Mouse (Mus musculus) lung, embryonic 14.5 days (tissue): Measurements from ENCODE around the gene Rpl18. TPM values are rescaled to one million over a fixed set of nuclear protein-coding genes. Genes with fewer than 3 reads are reported as not detected.

Experiments
- ATAC-seq: fragments of 200-750 bp; cut with Nextera tagmentation; 2 replicates; pipeline ENCODE4 v1.8.0; 2017; ENCODE audit warnings: mild to moderate bottlenecking, moderate TSS enrichment, moderate library complexity; ENCODE audit not compliant: insufficient read depth
- DNase-seq: peaks from one replicate; pipeline ENCODE4 v3.0.0-alpha.2; 2015
- H3K27ac ChIP-seq: fragments of 300-500 bp; sonication (generic); 2 replicates; pipeline ENCODE4 v1.5.1; 2014; ENCODE audit warnings: low read depth, mild to moderate bottlenecking, moderate library complexity
- H3K27me3 ChIP-seq: fragments of 300-500 bp; sonication (generic); 2 replicates; pipeline ENCODE4 v1.6.1; 2014; ENCODE audit warnings: low read length, control low read depth; ENCODE audit not compliant: insufficient read depth
- H3K36me3 ChIP-seq: fragments of 300-500 bp; sonication (generic); 2 replicates; pipeline ENCODE4 v1.6.1; 2014; ENCODE audit warnings: control low read depth; ENCODE audit not compliant: insufficient read depth
- H3K4me1 ChIP-seq: fragments of 300-500 bp; sonication (generic); 2 replicates; pipeline ENCODE4 v1.6.1; 2014; ENCODE audit warnings: antibody characterized with exemption, control low read depth; ENCODE audit not compliant: insufficient read depth
- H3K4me2 ChIP-seq: fragments of 300-500 bp; sonication (generic); 2 replicates; pipeline ENCODE4 v1.6.1; 2014; ENCODE audit warnings: mild to moderate bottlenecking
- H3K4me3 ChIP-seq: fragments of 300-500 bp; sonication (generic); 2 replicates; pipeline ENCODE4 v1.5.1; 2014; ENCODE audit warnings: low read depth, low read length
- H3K9ac ChIP-seq: fragments of 300-500 bp; sonication (generic); 2 replicates; pipeline ENCODE4 v1.6.1; 2014
- H3K9me3 ChIP-seq: fragments of 300-500 bp; sonication (generic); 2 replicates; pipeline ENCODE4 v1.6.1; 2016; ENCODE audit warnings: low read depth, low read length, control low read depth
- CTCF ChIP-seq: IDR thresholded peaks from 2 replicates; pipeline ENCODE4 v1.5.1; 2016; ENCODE audit warnings: antibody characterized with exemption, low read depth
- WGBS: fragments of 180-500 bp; shearing (Covaris S2); extraction: QIAGEN DNeasy Blood & Tissue Kit; methylation state at CpG from one replicate; pipeline ENCODE4 v1.1.7; 2014; 5-methylcytosine and 5-hydroxymethylcytosine counted together
- polyA plus RNA-seq: library from polyadenylated mRNA; unstranded; fragments of >200 nt; fragmentation: Nextera tagmentation; extraction: Ambion mirVana; gene quantifications from 2 replicates; pipeline ENCODE4 v1.2.1, GENCODE M21; 2014

Rpl18 gene
- polyA plus RNA-seq, 1 experiment from 2014 or later, result 1,303 TPM

DNA sequence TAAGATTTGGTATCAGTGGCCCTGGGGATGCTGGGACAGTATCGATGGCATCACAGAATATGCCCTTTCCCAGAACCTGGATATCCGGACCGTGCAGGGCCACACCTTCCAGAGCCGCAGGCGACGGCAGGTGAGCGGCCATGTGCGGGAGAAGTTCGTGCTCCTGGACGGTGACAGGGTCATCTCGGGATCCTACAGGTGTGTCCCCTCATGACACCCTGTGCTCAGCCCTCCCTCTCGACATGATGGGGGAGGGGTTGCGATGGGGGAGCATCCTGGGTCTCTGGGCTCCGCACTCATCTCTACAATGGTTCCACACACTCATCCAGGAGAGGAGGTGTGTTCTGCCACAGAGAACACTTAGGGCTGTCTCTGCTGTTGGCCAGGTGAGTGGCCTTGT lies 8.5 kb downstream of the Rpl18 start:
- H3K4me1 ChIP-seq, result 0 out of 2 replicates have a peak, but pooled peaks cover 5% of the 10 kb centered on the region
- peaks cover 93% of the 10 kb centered on the region for H3K36me3 ChIP-seq
- H3K9me3 ChIP-seq, result no peaks in the 10 kb centered on the region
- no peaks in the 10 kb centered on the region for H3K27me3 ChIP-seq
- no peak for TF ChIP-seq CTCF
- H3K4me2 ChIP-seq, result no peak overlapping the region
- ATAC-seq (no peak), DNase-seq (no peak)
- H3K9ac ChIP-seq, result no peak overlapping the region
- H3K4me3 ChIP-seq, result no peak overlapping the region
- WGBS, result 91% methylated on average over 14 of the region's 14 CpGs
- no peak overlapping the region for H3K27ac ChIP-seq

DNA sequence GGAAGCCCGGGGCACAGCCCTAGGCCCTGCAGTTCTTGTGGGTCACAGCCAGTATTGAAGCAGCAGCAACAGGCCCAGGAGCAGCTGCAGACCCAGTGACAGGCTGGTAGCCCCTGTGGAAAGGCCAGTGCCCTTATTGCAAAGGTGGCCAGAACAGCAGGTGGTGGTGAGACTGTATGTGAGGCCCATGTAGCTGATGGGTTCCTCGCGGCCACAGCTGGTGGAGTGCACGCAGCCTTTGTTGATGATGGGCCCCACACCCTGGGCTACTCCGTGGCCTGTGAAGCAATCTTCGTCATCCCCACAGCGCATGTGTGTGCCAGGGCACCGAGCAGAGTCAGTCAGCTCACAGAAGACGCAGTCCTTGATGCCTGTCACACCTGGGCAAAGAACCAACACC lies 9.9 kb downstream of the Rpl18 start:
- H3K9ac ChIP-seq, result no peak overlapping the region
- H3K4me3 ChIP-seq, result no peak overlapping the region
- DNase-seq (no peak), ATAC-seq (no peak)
- H3K27ac ChIP-seq, result no peak overlapping the region
- no peaks in the 10 kb centered on the region for H3K27me3 ChIP-seq
- H3K4me2 ChIP-seq, result no peak overlapping the region
- 88% methylated on average over 9 of the region's 9 CpGs for WGBS
- no peaks in the 10 kb centered on the region for H3K9me3 ChIP-seq
- no peaks in the 10 kb centered on the region for H3K4me1 ChIP-seq
- TF ChIP-seq CTCF, result no peak
- H3K36me3 ChIP-seq, result peaks cover 82% of the 10 kb centered on the region

DNA sequence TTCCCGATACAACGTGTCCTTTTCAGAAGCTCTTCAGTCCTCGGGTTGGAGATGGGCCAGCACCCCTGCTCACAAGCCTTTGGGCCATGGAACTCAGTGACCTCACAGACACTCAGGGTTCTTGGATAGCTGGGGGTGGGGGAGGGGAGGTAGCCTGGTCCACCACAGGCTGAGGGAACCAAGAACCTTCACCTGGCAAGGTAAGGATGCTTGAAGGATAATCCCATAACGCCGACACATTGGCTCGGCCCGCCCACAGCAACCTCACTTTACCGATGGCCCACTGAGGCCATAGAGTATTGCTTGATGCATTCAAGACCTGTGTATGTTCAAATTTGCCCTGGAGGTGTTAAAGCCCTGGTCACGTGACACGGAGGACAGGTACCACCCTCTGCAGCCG lies 10.5 kb downstream of the Rpl18 start, which contains the start of gene Spaca4:
Gene Spaca4 (minus strand): TSS at position 101 of the 400 bp plus-strand sequence.
- peaks cover 76% of the 10 kb centered on the region for H3K36me3 ChIP-seq
- no peak for TF ChIP-seq CTCF
- WGBS, result 87% methylated on average over 11 of the region's 11 CpGs

DNA sequence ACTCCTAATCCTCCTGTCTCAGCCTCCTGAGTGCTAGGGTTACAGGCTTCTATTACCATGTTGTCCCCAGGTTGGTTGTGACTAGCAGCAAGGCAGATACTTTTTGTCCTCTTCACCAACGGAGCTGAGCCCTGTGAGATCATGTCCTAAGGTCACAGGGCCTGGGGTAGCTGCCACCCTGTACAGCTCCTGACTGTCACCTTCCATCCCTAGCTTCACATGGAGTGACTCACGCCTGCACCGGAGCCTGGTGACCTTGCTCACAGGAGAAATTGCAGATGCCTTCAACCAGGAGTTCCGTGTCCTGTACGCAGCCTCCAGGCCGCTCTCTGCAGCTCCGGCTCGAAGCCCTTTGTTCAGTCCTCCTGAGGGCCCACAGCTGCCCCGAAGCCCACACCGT lies 11.2 kb downstream of the Rpl18 start:
- ATAC-seq (no peak), DNase-seq (no peak)
- Histone ChIP-seq H3K27me3 (no peaks in the 10 kb centered on the region), H3K4me2 (no peak overlapping the region), H3K36me3 (peaks cover 69% of the 10 kb centered on the region), H3K27ac (no peak overlapping the region), H3K4me3 (no peak overlapping the region), H3K9me3 (no peaks in the 10 kb centered on the region), H3K9ac (no peak overlapping the region), H3K4me1 (no peaks in the 10 kb centered on the region)
- WGBS, result 84% methylated on average over 10 of the region's 10 CpGs
- TF ChIP-seq CTCF, result no peak

More for the DNA sequence above, 10.5 kb downstream of the Rpl18 start, which contains the start of gene Spaca4:
- Histone ChIP-seq H3K4me1 (no peaks in the 10 kb centered on the region), H3K4me2 (no peak within 1 kb of the TSS), H3K4me3 (no peak within 1 kb of the TSS), H3K9ac (no peak within 1 kb of the TSS), H3K27me3 (no peaks in the 10 kb centered on the region), H3K27ac (no peak within 1 kb of the TSS), H3K9me3 (no peaks in the 10 kb centered on the region)
- DNase-seq (no peak), ATAC-seq (no peak)

DNA sequence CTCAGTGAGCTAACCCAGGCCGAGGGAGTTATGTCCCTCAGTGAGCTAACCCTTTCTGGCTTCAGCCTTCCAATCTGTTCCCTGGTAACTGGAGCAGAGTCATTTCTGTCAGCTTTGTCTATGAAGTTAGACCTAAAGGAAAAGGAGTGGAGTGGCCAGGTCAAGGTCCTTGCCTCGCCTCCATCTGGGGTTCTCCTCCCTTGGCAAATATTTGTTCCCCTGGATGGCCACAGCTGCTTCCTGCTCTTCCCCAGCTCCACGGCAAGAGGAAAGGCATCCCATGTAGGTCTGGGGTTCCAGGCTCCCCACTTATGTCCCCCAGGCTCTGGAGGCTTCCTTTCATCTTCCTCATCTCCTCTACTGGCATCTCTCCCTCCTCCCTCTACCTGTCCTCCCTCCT lies 12.4 kb downstream of the Rpl18 start:
- H3K4me2 ChIP-seq, result no peak overlapping the region
- no peak for DNase-seq
- no peak overlapping the region for H3K9ac ChIP-seq
- H3K4me1 ChIP-seq, result no peaks in the 10 kb centered on the region
- no peaks in the 10 kb centered on the region for H3K27me3 ChIP-seq
- no peak for ATAC-seq
- no peak overlapping the region for H3K4me3 ChIP-seq
- WGBS, result 56% methylated on average over 3 of the region's 3 CpGs
- no peak for TF ChIP-seq CTCF
- peaks cover 57% of the 10 kb centered on the region for H3K36me3 ChIP-seq
- H3K27ac ChIP-seq, result no peak overlapping the region
- H3K9me3 ChIP-seq, result no peaks in the 10 kb centered on the region

DNA sequence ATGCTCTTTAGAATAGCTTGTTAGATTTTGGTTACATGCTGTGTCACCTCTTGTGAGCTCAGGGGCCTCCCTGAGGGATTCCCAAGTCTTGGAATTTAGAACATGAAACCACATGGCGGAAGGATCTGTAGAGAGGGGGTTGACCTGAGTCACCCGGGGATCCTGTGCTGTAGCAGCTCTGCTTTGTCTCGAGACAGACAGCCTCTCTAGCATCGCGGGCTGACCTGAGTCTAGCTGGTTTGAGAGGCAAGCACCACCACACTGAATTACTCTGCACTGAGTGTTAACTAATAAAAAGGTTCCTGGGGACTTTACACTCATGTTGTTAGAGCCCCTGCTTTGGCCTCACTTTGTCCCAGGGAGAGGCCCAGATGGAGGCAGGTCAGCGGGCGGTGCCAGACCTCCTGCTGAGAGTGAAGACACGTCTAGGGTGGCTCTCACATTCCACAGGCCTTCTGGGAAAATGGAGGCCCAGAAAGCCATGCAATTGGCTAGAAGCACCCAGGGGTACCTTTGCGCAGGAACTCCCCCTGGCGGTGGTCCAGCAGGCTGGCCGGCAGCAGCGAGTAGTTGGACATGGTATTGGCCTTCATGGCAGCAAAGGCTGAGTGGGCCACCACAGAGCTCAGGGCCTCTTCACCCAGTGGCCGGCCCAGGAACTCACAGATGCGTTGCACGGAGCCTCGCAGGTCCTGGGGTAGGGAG lies 15.6 kb downstream of the Rpl18 start:
- peak; percentile 58; the same call in 1 of the 2 replicates for ATAC-seq

DNA sequence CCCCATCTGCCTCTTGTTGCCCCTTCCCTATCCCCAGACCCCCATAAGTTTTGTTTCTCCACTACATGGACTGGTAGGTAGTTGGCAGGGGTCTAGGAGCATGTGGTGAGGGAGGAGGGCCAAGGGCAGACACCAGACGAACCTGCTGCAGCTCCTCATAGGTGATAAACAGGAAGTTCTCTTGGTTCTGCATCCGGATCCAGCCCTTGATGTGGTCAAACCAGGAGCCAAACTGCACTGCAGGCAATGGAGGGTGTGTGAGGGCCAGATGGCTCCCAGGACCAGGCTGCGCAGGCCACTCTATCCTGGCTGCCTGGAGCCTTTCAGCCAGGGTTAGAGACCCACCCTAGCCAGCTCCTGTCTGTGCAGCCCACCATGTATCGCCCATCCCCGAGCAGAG lies 18.2 kb downstream of the Rpl18 start:
- no peak overlapping the region for H3K4me2 ChIP-seq
- TF ChIP-seq CTCF, result no peak
- no peaks in the 10 kb centered on the region for H3K4me1 ChIP-seq
- no peak for DNase-seq
- H3K9me3 ChIP-seq, result no peaks in the 10 kb centered on the region
- no peak overlapping the region for H3K9ac ChIP-seq
- H3K27me3 ChIP-seq, result no peaks in the 10 kb centered on the region
- peaks cover 5% of the 10 kb centered on the region for H3K36me3 ChIP-seq
- 72% methylated on average over 5 of the region's 5 CpGs for WGBS
- H3K27ac ChIP-seq, result no peak overlapping the region
- no peak overlapping the region for H3K4me3 ChIP-seq
- ATAC-seq, result no peak

More for the DNA sequence above, 15.6 kb downstream of the Rpl18 start:
- peak; percentile 80 for TF ChIP-seq CTCF
- Histone ChIP-seq H3K36me3 (peaks cover 25% of the 10 kb centered on the region), H3K4me1 (no peaks in the 10 kb centered on the region), H3K9me3 (no peaks in the 10 kb centered on the region), H3K4me3 (no peak overlapping the region), H3K27me3 (no peaks in the 10 kb centered on the region), H3K27ac (no peak overlapping the region), H3K9ac (no peak overlapping the region), H3K4me2 (no peak overlapping the region)
- peak; percentile 77 for DNase-seq
- WGBS, result 13% methylated on average over 16 of the region's 16 CpGs
